Mouse (Mus musculus): Measurements from ENCODE around the gene Vmn2r58. TPM values are rescaled to one million over a fixed set of nuclear protein-coding genes. Genes with fewer than 3 reads are reported as not detected.
"Not testable (repeated sequence)": the region's sequence is repeated elsewhere in the genome, so short reads cannot be mapped to it uniquely, and the experiment has no call there.

Vmn2r58 gene
- polyA plus RNA-seq (2012; ENCODE audit: insufficient read depth, low replicate concordance): not detected in 2 replicates

- not testable (repeated sequence) for H3K27me3 ChIP-seq (replicated peaks); H3K9me3 ChIP-seq; H3K4me1 ChIP-seq; H3K4me3 ChIP-seq (replicated peaks); H3K36me3 ChIP-seq (replicated peaks; ENCODE audit: low read length)
These were observed at the start of gene Vmn2r58 for GRCm38 (mm10) chr7:41872612-41873011. TSS of gene Vmn2r58 (minus strand) at chr7:41872712.

Other genes starting within 250 kb of the Vmn2r58 start
- gene Zfp788, start 239.5 kb downstream of the Vmn2r58 start, polyA plus RNA-seq (2012; ENCODE audit: insufficient read depth, low replicate concordance): 0.08 TPM in 1 of 2 replicates, not detected in the other
- gene Vmn2r59, start 186.3 kb upstream of the Vmn2r58 start, polyA plus RNA-seq (2012; ENCODE audit: insufficient read depth, low replicate concordance): under 0.01 TPM in 1 of 2 replicates, not detected in the other
- 0.12 TPM in 1 of 2 replicates, not detected in the other for gene Vmn2r60, start 235.1 kb upstream of the Vmn2r58 start, polyA plus RNA-seq (2012; ENCODE audit: insufficient read depth, low replicate concordance)

All from megakaryocyte, embryonic 14.5 days (primary cell).